Mouse (Mus musculus) cerebellum, adult 9-10 months (tissue): ENCODE data around the gene Pak1ip1.
A peak's percentile ranks its signal among the peaks of the same experiment; 100 is the strongest.

Source experiments
- DNase-seq: peaks from one replicate; pipeline ENCODE4 v3.0.0; 2022

Pak1ip1 gene

DNA sequence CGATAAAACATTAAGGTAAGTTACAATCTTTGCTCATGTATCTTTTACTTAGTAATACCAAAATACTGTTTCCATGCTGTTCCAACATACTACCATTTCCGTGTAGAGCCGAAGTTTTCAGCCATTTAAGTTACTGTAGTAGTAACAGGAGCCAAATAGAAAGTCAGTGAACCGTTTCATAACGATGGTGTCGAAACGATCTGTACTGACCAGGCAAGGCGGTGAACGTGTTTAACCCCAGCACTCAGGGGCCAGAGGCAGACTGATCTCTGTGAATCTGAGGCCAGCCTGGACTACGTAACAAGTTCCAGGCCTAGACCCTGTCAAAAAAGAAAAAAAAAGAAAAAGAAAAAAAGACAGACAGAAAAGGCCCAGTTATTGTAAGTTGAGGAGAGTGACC is 7.4 kb downstream of the Pak1ip1 start:
- DNase-seq, result no peak

DNA sequence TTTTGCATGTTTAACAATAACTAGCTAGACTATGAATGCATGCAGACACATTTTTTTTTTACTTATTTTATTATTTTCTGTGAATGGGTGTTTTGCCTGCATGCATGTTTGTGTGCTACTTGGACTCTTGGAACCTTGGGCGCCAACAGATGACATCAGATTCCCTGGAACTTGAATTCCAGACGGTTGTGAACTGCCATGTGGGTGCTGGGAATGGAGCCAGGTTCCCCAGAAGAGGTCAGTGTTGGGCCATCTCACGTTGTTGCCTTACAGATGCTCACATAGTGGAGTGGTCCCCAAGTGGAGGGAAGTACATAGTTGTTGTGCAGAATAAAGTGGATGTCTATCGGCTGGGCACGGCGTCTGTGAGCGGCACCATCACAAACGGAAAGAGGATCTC is 8.1 kb downstream of the Pak1ip1 start:
- DNase-seq, result no peak

GRCm38 (mm10) chr13:41015829-41016634 is 15.2 kb downstream of the Pak1ip1 start, which contains the start of gene Tmem14c:
Gene Tmem14c (plus strand): TSS chr13:41016292.
- peak; percentile 94 for DNase-seq

DNA sequence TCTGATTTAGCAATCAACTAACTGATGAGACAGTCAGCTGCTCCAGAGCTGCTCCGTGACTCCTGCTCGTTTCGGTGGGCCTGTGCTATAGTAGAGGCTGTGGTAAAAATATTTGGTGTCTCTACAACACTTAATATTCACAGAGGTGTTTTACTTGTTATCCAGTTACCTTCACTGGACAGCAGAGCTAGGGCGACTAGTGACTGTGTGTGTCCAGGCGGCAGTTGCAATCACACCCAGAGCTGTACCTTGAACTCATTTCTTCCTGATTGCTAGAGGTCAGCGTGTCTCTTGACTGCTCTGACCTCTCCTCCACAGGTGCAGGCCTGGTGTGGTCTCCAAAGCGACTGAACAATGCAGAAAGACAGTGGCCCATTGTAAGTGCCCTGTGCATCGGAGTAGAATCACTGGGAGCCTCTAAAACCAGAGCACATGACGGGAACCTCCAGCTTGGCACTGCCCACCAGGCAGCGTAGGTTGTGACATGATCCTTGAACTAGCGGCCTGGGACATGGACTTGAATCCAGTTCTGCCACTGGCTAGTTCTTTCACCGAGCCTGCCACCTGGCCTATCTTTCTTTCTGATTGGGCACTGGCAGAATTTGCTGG is 16.1 kb downstream of the Pak1ip1 start:
- peak; percentile 18 for DNase-seq

DNA sequence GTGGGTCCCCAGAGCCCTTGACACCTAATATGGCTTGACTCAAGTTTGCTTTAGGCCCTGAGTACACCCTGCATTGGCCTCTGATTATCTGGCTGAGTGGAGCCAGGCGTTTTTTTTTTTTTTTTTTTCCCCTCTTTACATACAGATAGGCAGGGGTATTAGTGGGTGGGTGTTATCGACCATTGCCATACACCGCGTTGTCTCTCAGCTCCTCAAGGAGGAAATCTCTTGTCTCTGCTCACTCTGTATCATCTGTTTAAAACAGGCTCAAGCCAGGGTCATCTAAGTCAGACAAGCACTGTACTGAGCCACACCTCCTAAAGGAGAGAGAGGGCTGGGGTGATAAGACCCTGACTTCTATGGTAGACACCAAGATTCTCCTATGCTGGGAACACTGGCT is 17.0 kb downstream of the Pak1ip1 start:
- no peak for DNase-seq

GRCm38 (mm10) chr13:41018236-41018635 is 17.4 kb downstream of the Pak1ip1 start:
- DNase-seq, result no peak

DNA sequence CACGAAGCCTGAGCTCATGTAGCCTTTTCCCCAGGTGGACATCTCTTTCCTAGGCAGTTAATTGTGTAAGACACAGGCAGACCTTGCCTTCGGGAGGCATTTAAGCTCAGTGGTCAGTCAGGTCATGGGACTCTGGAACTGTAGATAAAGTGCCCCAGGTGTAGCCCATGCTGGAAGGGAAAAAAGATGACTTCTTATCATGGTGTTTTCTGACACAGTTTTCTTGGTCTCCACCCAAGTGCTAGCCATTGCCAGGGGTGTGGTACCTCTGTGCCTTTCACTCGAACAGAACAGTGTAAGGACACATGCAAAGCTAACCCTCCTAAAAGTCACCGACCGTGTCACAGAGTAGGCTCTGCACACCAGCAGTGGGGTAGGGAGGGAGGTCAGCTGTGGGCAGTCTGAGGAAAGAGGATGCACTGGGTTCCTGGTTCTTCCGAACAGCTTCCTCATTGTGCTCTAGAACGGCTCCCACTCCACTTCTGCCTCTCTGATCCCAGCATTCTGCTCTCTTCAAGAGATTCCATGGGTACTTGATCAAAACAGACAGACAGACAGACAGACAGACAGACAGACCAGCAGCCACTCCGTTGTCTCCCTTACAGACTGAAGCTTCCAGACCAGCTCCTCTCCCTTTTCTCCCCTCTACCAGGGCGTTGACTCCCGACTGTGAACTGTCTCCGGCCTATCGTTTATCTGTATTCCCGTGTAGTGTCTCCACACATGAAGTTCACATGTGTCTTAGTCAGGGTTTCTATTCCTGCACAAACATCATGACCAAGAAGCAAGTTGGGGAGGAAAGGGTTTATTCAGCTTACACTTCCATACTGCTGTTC is 18.2 kb downstream of the Pak1ip1 start:
- no peak for DNase-seq

DNA sequence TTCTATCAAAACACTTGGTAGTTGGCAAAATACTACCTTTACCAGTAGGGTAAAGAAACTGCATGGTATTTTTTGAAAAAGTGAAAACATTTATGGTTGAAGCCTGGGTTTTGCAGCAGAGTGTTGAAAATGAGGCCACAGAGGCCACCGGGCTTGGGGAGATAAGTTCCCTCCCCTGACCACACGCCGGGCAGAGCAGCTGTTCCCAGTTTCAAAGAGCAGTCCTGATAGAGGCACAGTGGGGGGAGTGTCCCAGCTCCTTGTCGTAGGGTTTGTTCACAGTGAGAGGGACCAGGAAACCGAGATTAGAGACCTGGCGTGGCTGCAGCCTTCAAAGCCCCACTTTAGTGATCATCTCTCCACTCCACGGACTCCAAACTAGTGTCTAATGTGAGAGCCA is 19.7 kb downstream of the Pak1ip1 start:
- no peak for DNase-seq

GRCm38 (mm10) chr13:41021607-41022006 is 20.8 kb downstream of the Pak1ip1 start:
- DNase-seq, result no peak

- no peak for DNase-seq
Measured at GRCm38 (mm10) chr13:41022099-41022498, 21.3 kb downstream of the Pak1ip1 start.

- DNase-seq, result no peak
Measured at GRCm38 (mm10) chr13:41030098-41030497, 29.3 kb downstream of the Pak1ip1 start.

DNA sequence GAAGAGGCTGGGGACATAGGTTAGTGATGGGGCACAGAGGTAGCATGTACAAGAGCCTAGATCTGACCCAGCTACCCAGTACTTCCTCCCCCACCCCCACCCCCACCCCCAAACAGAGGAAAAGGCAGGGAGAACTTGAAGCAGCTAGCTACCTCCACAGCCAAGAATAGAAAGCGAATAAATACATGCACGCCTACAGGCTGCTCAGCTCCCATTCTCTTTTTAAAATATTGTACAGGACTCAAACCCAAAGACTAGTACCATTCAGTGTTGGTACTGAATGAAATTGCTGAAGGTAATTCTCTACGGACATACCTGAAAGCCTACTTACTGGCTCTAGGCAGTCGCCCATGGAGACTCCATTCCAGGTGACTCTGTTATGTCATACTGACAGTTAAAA is 41.7 kb downstream of the Pak1ip1 start:
- DNase-seq, result no peak

- no peak for DNase-seq
Measured at GRCm38 (mm10) chr13:41045901-41046300, 45.1 kb downstream of the Pak1ip1 start.

DNA sequence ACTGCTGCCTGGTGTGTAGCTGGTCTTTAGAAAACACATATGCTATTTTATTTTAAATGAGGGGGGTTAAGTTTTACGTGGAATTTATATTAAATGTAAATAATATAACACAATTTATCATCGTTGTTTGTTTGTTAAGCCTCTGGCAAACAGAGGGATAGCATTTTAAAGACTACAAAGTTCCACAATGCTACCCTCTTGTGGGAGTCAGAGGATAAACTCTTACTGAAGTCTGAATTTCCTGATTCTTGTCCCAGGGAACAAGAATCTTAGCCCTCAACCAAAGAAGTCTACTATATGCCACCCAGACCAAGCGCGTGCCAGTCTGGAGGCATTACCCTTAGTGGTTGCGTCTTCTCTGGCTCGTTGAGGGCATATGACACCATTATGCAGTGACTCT is 46.5 kb downstream of the Pak1ip1 start:
- no peak for DNase-seq

DNA sequence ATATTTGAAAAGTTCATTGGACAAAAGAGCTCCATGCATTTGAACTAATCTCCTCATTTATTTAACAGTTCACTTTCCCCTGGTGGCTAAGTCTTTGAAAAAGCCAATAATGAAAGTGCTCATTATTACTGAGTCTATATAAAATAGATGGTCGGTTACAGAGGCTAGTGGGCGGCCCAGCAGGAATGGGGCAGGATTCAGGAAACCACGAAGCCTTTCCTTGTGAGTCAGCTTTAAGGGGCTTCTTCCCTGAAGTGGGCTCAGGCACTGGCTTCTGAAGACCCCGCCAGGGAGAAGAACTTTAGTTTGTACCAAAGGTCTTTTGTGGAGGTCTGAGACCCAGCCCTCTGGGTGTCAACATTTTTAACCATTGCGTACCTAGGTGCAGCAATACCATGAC is 51.1 kb downstream of the Pak1ip1 start:
- no peak for DNase-seq
